Mouse (Mus musculus) stomach, embryonic 16.5 days (tissue): ENCODE results near the gene Selenom. TPM values are rescaled to one million over a fixed set of nuclear protein-coding genes. Genes with fewer than 3 reads are reported as not detected.
A peak's percentile ranks its signal among the peaks of the same experiment; 100 is the strongest.

Source experiments
- ATAC-seq: fragments of 200-750 bp; cut with Nextera tagmentation; 2 replicates; pipeline ENCODE4 v1.8.0; 2017; ENCODE audit warnings: moderate number of reproducible peaks, moderate TSS enrichment; ENCODE audit not compliant: insufficient read depth, low FRiP score
- H3K27ac ChIP-seq: fragments of 300-500 bp; sonication (generic); 2 replicates; pipeline ENCODE4 v1.5.1; 2014; ENCODE audit warnings: low read length
- H3K27me3 ChIP-seq: fragments of 300-500 bp; sonication (generic); 2 replicates; pipeline ENCODE4 v1.6.1; 2014; ENCODE audit warnings: low read length, control low read depth, mixed read lengths; ENCODE audit not compliant: control insufficient read depth, insufficient read depth
- H3K36me3 ChIP-seq: fragments of 300-500 bp; sonication (generic); 2 replicates; pipeline ENCODE4 v1.6.1; 2014; ENCODE audit warnings: low read length; ENCODE audit not compliant: control insufficient read depth, insufficient read depth
- H3K4me1 ChIP-seq: fragments of 300-500 bp; sonication (generic); 2 replicates; pipeline ENCODE4 v1.6.1; 2014; ENCODE audit warnings: low read length, control low read depth, mixed read lengths; ENCODE audit not compliant: control insufficient read depth, insufficient read depth
- H3K4me2 ChIP-seq: fragments of 300-500 bp; sonication (generic); 2 replicates; pipeline ENCODE4 v1.6.1; 2014; ENCODE audit warnings: low read depth, low read length, mixed read lengths
- H3K4me3 ChIP-seq: fragments of 300-500 bp; sonication (generic); replicated peaks from 2 replicates; pipeline ENCODE4 v1.5.1; 2014; ENCODE audit warnings: mild to moderate bottlenecking, low read length
- H3K9ac ChIP-seq: fragments of 300-500 bp; sonication (generic); 2 replicates; pipeline ENCODE4 v1.6.1; 2014; ENCODE audit warnings: low read length
- H3K9me3 ChIP-seq: fragments of 300-500 bp; sonication (generic); replicated peaks from 2 replicates; pipeline ENCODE4 v1.6.1; 2016; ENCODE audit warnings: low read length, control low read depth; ENCODE audit not compliant: control insufficient read depth
- WGBS: fragments of 180-500 bp; shearing (Covaris S2); extraction: QIAGEN DNeasy Blood & Tissue Kit; methylation state at CpG from one replicate; pipeline ENCODE4 v1.1.7; 2014; 5-methylcytosine and 5-hydroxymethylcytosine counted together
- polyA plus RNA-seq: library from polyadenylated mRNA; unstranded; fragments of >200 nt; fragmentation: Nextera tagmentation; extraction: Ambion mirVana; gene quantifications from 2 replicates; pipeline ENCODE4 v1.2.1, GENCODE M21; 2015

The Selenom gene
- polyA plus RNA-seq, 1 experiment from 2014 or later = 176 TPM

DNA sequence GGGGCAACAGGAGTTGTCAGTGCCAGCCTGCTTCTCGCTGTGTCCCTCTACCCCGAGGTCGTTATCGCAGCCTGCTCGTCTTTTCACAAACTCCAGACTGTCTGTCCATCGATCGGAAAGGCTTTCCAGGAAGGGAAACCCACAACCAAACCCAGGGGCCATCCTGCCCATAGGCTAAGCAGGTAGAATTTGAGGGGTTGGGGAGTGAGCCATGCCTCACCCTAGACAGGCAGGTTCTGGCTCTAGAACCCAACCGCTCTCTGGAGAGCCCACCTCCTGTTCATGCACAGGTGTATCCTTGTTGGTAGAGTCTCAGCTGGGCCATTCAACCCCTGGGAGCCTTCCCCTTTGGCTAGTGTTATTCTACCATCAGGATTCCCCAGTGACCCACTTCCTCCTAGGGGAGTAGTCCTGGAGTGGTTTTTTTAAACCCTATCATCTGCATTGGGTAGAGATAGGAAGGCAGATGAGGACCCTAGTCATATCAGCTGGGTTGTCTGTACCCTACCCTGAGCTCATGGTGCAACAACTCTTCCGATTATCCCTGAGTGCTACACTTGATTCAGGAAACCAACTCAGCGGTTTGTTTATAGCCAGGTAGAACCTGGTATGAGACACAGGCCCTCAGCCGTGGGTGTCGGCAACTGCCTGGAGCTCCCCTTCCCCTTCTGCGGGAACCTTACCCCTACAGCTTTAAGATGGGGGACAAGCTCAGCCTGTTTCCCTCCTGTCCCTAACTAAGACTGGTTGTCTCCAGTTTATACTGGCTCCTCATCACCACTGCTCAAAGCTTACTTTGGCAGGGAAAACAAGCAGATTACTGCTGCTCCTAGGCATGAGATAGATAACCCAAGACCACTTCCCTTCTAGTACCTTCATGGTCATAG lies 3.6 kb downstream of the Selenom start:
- Histone ChIP-seq H3K9me3 (no peaks in the 10 kb centered on the region), H3K4me3 (no peak overlapping the region), H3K4me2 (peak overlapping the region; percentile 66)

DNA sequence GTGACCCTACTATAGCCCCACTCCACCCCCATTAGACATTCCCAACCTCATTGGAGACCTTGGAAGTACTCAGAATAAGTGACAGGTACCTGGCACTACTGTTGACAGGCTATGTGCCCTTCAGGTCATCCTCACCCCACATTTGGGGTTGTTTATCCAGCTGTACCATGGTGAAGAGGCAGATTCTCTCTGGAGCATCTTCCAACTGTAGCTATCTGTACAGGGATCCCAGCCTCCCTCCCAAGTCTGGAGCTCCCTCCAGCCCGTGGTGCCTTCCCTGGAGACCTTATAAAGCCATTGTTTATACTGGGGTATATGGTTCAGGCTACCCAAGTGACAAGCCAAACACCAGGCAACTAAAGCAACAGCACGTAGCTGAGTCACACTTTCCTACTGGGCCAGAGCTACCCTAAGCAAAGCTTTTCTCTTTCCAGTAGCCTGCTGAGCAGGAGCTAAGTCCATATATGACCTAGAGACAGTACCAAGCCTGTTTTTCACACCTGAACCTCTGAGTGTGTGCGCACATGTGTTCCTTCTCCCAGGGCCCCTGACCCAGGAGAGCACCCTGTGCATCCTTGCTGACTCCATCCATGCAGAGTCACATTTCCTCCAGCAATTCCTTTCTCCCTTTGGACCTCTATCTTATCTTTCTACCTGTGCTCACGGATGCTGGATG lies 4.7 kb downstream of the Selenom start:
- H3K9me3 ChIP-seq = no peaks in the 10 kb centered on the region
- H3K27me3 ChIP-seq = no peaks in the 10 kb centered on the region
- peaks cover 19% of the 10 kb centered on the region; the same call in 1 of the 2 replicates for H3K36me3 ChIP-seq
- no peak for ATAC-seq
- 0 out of 2 replicates have a peak overlapping the region, but pooled peaks have one; percentile 2 for H3K9ac ChIP-seq
- peak overlapping the region; percentile 47; the same call in 1 of the 2 replicates for H3K27ac ChIP-seq
- no peak overlapping the region for H3K4me3 ChIP-seq
- WGBS = 55% methylated on average over 4 of the region's 4 CpGs
- no peak overlapping the region for H3K4me2 ChIP-seq
- peaks cover 20% of the 10 kb centered on the region for H3K4me1 ChIP-seq

More for the DNA sequence above, 3.6 kb downstream of the Selenom start:
- 0 out of 2 replicates have a peak overlapping the region, but pooled peaks have one; percentile 47 for H3K27ac ChIP-seq
- peaks cover 20% of the 10 kb centered on the region for H3K4me1 ChIP-seq
- WGBS = 50% methylated on average over 13 of the region's 13 CpGs
- H3K27me3 ChIP-seq = no peaks in the 10 kb centered on the region
- H3K36me3 ChIP-seq = peaks cover 16% of the 10 kb centered on the region; the same call in 1 of the 2 replicates
- H3K9ac ChIP-seq = peak overlapping the region; percentile 17; the same call in 1 of the 2 replicates
- ATAC-seq = no peak

DNA sequence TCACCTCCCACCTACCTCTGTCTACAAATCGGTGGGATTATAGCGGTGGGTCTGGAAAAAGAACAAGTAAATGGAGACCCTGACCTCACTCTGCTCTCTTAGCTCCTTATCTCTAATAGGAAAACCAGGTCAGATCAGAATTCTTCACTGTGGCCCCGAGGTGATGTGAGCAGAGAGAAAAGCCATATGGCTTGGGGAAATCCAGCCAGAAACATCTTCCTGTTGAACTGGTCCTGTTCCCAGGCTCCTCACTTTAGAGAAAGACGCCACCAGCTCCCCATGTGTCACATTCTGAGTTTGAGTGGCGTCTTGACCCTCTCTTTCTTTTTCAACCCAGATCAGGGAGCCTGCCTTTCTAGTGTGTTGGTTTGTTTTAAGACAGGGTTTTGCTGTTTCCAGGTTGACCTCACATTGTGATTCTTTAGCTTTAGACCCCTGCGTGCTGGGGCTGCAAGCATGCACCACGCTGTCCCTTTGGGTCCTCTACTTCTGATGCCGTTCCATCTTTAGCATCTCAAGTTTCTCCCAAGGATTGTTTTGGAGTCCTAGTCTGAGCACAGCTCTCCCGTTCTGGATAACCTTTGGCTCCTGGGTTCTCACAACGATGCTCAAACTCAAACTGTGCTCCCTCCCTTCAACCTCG lies 5.4 kb downstream of the Selenom start:
- Histone ChIP-seq H3K4me3 (no peak overlapping the region), H3K36me3 (peaks cover 24% of the 10 kb centered on the region; the same call in 1 of the 2 replicates), H3K4me1 (peaks cover 20% of the 10 kb centered on the region), H3K27me3 (no peaks in the 10 kb centered on the region), H3K9me3 (no peaks in the 10 kb centered on the region), H3K27ac (peak overlapping the region; percentile 25; the same call in 1 of the 2 replicates), H3K9ac (0 out of 2 replicates have a peak overlapping the region, but pooled peaks have one; percentile 2), H3K4me2 (no peak overlapping the region)
- 65% methylated on average over 11 of the region's 11 CpGs for WGBS
- ATAC-seq = no peak

DNA sequence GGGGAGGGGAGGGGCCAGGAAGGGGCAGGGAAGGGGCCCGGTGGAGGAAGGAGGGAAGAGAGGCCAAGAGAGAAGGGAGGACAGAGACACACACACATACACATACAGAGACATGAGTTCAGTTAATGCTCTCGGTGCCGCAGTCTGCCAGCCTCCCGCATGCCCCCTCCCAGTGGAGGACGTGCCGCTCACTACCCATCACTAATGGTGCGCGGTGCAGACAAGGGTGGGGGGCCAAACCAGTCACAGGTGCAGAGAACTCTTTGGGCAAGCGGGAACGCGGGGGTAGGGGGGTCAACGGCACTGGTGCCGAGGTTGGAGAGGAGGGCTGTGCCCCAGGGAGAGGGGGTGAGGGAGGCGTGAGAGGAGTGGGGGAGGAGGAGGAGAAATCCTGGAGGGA lies 6.4 kb downstream of the Selenom start:
- H3K4me2 ChIP-seq = no peak overlapping the region
- H3K4me3 ChIP-seq = no peak overlapping the region
- no peak overlapping the region for H3K27ac ChIP-seq
- H3K4me1 ChIP-seq = peaks cover 16% of the 10 kb centered on the region
- H3K27me3 ChIP-seq = no peaks in the 10 kb centered on the region
- no peak overlapping the region for H3K9ac ChIP-seq
- WGBS = 75% methylated on average over 14 of the region's 14 CpGs
- ATAC-seq = no peak
- H3K9me3 ChIP-seq = no peaks in the 10 kb centered on the region
- H3K36me3 ChIP-seq = peaks cover 24% of the 10 kb centered on the region; the same call in 1 of the 2 replicates

DNA sequence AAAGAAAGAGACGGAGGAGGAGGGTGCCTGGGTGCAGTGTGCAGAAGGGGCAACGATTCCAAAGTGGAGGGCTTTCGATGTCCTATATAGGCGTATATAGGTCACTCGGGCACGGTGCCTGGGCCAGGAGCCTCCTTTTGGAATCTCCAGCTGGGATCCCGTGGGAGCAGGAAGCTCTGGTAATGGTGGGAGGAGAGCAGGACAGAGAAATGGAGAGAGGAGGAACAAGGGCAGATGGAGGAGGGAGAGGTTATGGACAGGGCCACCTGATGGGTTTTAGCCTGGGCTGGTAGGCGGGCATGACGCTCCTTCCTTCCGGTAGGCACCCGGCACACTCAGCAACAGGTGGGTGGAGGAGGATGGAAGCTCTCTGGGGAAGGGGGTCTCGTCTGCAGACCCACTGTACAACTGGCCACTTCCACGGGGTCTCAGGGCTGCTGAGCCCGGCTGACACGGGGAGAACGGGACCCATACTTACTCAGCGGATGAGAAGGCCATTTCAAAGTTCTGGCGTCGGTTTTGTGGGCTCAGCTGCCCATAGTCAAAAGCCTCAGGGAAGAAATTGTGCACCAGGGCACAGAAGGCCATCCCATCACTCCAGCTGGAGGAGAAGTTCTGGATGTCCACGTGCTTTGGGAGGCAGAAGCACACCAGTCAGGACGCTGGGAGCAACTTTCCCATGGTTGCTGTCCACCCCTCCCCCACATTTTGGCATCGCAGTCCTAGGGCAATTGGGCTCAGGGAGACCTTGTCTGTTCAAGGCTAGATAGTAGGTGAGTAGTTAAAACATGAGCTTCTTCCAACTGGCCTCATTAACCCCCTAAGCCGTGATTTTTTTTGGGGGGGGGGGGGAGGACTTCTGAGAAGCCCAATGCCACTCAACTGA lies 7.1 kb downstream of the Selenom start:
- no peaks in the 10 kb centered on the region for H3K9me3 ChIP-seq
- H3K36me3 ChIP-seq = peaks cover 30% of the 10 kb centered on the region; the same call in 1 of the 2 replicates
- no peak overlapping the region for H3K4me2 ChIP-seq
- no peak overlapping the region for H3K4me3 ChIP-seq
- no peaks in the 10 kb centered on the region for H3K27me3 ChIP-seq
- WGBS = 85% methylated on average over 23 of the region's 23 CpGs
- ATAC-seq = no peak
- H3K4me1 ChIP-seq = peaks cover 15% of the 10 kb centered on the region
- no peak overlapping the region; the same call in 1 of the 2 replicates for H3K9ac ChIP-seq
- H3K27ac ChIP-seq = no peak overlapping the region

DNA sequence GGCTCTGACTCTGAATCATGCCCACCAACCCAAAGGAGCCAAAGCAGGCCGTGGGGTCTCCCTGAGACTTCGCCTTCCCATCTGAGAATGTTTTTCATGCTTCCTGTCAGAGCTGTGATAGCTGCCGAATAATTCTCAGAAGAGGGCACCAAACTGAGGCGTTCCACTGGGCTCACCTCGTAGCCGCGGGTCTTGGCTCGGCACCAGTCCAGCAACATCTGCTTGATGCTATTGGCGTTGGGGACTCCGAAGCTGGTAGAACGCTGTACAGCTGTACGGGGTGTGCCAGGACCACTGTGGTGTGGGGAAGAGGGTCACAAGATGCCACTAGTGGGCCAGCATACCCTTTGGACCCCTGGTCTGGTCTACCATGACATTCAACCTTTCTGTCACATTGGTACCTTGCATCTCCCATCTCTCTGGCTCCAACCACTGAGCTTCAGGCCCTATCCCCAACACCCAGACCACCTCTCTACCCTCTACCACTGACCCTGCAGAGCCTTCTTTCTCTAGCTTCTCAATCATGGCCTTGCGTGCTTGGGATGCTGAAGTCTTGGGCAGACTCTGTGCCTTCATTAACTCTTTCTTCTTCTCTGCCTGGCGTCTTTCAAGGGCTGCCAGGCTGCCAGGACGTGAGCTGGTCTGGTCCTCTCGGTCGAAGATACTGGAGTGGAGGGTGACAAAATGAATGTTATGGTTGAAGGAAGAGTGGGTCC lies 8.0 kb downstream of the Selenom start:
- peaks cover 32% of the 10 kb centered on the region; the same call in 1 of the 2 replicates for H3K36me3 ChIP-seq
- H3K4me2 ChIP-seq = no peak overlapping the region
- H3K27ac ChIP-seq = no peak overlapping the region
- ATAC-seq = no peak
- H3K4me1 ChIP-seq = peaks cover 6% of the 10 kb centered on the region; the same call in 1 of the 2 replicates
- no peaks in the 10 kb centered on the region for H3K27me3 ChIP-seq
- no peaks in the 10 kb centered on the region for H3K9me3 ChIP-seq
- no peak overlapping the region for H3K4me3 ChIP-seq
- no peak overlapping the region for H3K9ac ChIP-seq
- 93% methylated on average over 17 of the region's 17 CpGs for WGBS

DNA sequence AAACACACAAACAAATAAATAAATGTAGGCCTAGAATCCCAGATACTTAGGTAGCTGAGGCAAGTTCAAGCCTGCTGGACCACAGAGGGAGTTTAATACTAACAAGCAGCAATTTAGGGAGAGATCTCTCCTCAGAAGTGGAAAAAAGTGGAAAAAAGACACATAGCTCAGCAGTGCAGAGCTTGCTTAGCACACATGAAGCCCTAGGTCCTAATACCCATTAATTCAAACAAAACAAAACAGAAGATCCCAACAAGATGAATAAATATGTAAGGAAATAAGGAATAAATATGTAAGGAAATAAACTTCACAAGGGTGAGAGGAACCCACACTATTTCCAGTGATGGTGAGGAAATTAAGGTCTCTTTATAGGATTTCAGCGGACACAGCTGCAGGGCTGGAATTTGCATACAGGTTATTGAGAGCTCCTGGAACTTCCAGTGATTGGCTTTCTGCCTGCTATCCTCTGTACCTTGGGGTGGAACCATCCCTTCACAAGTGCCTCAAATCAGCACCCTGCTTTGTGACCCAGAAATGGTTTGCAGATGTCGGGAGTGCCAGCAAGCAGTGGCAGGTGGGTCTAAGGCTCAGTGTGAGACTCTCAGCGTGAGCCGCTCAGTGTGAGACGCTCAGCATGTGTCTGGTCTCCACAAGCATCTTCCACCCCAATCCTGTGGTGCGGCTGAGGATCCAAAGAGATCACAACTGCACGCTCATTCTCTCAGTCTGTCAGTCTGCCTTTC lies 9.5 kb downstream of the Selenom start:
- no peak overlapping the region for H3K4me2 ChIP-seq
- H3K9ac ChIP-seq = no peak overlapping the region
- no peak overlapping the region for H3K4me3 ChIP-seq
- 87% methylated on average over 7 of the region's 7 CpGs for WGBS
- ATAC-seq = no peak
- no peak overlapping the region for H3K27ac ChIP-seq
- no peaks in the 10 kb centered on the region for H3K4me1 ChIP-seq
- H3K9me3 ChIP-seq = no peaks in the 10 kb centered on the region
- H3K27me3 ChIP-seq = no peaks in the 10 kb centered on the region
- H3K36me3 ChIP-seq = peaks cover 36% of the 10 kb centered on the region; the same call in 1 of the 2 replicates
